Mouse (Mus musculus): ENCODE results near the gene Fam20b.

The Fam20b gene

DNA sequence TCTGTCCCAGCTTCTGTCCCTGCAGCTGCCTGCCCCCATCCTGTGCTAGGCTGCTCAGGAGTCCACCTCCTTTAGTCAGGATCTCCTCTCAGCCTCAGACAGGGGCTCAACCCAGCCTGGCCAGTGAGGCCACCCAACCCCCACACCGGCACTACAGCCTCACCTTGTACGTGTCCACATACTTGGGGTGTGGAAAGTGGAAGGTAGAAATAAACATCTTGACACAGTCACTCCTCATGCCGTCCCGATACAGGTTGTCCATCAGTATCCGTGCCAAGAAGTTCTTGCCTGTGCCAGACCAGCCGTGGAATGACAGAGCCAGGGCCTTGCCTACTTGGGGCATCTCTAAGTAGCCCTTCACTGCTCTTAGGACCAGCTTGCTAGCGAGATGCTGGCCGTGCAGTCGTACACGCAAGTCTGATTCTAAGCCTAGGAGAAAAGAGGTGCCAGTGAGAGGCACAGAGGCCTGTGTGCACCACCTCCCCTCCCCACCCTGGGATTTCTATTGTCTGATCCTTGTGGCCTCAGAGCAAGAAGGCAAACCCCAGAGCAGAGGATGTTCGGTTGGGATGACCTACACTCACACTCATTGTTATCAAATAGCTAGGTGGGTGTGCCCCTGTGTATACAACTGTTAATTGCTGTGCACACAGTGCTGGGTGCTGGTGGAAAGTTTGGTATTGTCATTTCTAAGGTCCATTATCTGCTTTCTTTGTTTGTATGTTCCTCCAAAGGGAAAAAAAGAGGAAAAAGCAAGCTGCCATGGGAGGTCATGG is 49.5 kb downstream of the Fam20b start:
- DNase-seq = peak; percentile 79

DNA sequence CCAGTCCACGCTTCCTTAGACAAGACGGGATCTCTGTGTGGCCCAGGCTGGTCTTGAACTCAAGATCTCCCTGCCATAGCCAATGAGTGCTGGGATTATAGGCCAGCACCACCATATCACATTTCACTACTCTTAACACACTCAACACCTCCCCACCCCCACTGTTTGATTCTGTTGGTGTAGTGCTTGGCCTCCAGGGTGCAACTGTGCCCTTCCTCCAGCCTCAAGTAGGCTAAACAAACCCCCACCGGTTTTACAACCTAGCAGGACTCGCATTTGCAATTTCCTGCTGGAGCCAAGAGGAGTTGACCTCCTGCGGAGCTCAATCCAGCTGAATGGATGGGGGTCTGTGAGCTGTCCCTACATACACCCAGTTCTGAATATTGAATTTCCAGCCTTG is 50.3 kb downstream of the Fam20b start:
- DNase-seq = peak; percentile 81

DNA sequence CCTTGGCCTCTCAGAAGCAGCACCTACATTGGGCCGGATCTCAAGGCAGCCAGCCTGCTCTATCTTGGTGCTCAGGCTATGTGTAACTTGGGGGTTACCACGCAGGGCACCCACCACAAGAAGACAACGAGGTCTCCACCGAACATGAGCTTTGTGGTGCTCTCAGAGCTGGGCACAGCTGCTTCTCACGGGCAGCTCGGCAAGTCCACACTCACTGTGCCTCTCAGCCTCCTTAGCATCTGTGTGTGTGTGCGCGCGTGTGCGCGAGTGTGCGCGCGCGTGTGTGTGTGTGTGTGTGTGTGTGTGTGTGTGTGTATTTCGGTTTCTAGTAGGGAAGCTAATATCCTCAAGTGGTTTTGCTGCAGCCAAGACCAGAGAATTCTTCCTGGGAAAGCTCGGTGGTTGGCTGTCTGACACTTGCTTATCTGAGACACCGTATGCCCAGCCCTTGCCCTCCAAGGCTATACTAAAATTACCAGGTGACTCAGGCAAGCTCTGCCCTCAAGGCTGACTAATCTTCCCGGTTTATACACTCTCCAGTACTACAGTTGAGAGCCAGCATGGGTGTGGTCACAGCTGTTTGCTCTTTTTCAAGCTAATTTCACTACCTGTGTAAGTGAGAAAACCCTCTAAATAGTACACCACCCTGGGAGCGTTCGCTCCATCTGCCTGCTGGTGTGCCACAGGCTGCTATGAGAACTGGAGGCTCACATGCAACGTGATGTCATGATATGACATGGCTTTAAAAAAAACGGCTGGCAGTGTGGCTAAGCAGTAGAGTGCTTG is 51.6 kb downstream of the Fam20b start:
- peak; percentile 93 for DNase-seq

DNA sequence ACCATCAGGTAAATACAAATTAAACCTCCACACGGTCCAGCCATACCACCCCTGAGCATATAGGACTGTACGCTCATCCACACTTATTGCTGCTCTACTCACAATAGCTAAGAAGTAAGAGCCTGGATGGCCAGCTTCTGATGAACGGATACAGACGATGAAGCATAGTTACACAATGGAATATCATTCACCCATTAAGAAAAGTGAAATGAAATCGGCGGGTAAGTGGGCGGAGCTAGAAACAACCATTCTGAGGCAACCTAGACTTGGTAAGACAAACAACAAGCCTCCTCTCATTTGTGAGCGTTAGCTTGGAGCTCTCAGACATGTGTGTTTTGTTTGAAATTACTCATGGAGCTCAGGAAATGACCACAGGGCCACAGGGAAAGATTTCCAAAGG is 53.1 kb downstream of the Fam20b start:
- peak; percentile 69 for DNase-seq

DNA sequence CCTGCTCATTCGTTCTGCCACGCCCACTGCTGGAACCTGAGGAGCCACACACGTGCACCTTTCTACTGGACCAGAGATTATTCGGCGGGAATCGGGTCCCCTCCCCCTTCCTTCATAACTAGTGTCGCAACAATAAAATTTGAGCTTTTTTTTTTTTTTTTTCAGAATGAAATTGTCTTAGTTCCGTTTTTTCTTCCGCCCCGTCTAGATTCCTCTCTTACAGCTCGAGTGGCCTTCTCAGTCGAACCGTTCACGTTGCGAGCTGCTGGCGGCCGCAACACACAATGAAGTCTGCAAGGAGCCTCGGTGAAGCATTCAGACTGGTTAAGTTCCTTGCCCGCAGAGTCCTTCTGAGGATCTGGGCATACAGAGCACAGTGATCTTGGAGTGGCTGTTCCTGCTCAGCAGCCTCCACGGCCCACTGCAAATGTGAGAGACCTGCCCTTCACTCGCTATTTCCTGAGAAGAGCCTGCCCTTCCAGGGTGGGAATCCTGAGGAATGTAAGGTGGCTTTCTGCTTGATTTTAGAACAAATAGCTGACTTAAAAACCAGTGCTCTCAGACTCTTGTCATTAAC is 58.1 kb downstream of the Fam20b start:
- peak; percentile 76 for DNase-seq

DNA sequence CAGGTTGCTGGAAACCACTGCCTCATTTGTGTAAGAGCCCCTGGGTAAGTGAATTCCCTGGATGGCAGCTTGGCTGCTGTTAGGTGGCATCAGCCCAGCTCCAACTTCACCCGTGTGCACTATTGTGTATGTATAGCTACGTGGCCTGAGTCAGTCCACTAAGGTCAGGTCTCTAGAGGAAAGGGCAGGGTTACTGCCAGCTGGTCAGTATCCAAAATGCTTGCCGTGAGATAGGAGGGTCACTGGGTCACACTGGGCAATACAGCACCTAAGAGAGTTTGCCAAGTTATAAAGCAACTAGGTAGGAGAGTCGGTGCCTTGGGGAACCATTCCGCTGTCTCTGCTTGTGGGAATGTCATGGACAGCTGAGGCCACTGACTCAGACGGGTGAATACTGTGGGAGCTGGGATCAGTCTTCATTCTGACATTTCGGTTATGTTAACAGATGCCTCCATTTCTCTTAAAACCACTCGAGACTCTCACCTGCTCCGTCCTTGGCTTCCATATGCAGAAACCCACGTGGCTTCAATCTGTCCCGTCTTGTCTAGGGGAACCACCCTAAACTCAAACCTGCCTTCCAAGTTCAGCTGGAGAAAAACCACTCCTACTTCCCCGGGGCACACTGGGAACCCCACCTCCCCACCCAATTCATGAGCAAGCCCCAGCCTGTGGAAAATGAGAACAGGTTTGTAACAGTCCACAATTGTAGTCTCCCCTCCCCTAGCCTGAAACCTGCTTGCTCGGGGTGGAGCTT is 58.8 kb downstream of the Fam20b start:
- DNase-seq = peak; percentile 94

DNA sequence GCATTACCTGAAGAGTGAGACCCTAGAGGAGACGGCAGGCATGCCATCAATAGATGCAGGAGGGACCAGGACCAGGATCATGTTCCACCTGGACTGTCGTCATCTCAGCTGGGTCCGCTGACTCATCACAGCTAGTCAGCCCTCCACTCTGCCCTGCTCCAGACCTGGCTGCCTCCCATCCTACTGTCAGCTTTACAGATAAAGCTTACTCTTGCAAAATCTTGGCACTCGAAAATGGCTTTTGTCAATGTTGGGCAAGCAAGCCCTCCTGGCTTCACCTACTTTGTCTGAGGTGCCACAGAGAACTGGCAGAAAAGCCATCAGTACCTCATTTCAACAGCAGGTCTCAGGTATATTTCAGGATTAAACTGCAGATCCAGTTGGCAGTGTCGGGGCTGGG is 60.2 kb downstream of the Fam20b start:
- peak; percentile 96 for DNase-seq

DNA sequence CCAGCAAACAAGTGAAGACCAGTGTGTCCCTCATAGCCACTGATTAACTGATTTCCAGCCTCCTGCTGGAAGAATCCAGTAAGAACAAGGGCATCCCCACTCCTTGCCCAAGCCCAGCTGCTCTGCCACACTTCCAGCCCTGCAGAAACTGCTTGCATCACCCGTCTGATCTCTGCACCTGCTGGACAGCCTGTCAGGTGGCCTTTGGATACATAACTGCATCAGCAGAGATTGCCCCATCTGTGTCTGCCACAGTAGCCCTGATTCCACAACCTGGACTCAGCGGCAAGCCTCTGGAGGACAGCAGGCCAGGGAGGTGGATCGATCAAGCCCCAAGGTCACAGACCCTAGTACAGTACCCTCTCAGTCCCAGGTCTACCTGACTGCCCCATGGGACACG is 61.4 kb downstream of the Fam20b start:
- no peak for DNase-seq

DNA sequence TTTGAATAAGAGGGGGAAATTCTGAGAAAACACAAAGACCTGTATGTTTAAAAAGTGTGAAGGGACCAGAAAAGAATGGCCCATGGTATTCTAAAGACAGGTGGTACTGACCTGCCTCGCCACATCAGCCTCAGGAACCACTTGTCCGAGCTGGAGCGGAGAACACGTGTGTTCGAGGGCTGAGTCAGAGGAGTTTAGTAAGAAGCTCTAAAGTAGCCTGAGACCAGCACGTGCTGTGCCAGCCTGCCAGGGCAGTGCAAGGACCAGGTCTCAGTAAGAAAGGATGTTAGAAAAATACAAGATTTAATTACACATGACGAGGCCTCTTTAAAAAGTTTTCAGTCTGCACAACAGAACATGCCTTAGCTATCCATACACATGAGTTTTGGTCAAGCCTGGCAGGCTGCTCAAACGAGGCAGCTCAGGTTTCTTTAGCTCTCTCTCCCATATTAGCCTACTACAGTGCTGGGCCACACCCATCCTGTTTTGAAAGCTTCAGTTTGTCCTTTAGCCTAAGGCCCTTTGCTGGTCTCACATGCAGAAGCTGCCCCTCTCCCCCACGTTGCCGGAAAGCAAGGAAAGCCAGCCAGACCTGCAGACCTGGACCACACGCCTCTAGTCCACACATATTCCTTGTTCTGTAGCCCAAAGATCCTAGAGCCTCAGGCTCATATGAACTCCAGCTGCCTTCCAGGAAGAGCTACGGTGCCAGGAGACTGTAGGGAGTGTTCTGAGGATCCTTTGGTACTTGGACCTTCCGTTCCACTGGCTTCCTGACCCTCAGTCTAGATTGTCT is 64.0 kb downstream of the Fam20b start:
- DNase-seq = peak; percentile 91

DNA sequence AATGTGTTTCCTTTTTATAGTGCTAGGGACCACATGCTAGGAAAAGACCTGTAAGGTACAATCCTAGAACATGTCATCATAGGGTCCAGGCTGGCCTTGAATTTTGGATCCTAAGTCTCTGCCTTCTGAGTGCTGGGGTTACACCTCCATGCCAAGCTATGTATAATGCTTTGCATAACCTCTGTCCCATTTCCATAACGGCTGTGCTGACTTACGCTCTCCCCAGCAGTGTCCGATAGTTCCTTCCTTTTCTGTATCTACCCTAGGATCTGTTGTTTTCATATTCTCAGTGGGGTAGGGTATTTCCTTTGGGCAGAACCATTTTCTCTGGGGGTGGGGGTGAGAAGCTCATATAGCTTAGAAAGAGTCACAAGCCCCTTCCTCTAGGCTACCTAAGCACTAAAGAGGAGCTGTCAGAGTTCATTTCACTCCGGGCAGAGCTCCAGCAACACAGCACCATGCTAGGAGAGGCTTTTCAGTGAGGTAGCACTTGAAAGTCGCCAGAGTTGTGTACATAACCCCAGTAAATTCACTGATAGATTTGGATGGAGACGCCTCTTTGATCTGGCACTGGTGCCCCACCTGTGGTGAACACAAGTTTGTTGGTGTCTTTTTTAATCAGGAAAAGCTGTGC is 66.6 kb downstream of the Fam20b start:
- no peak for DNase-seq

DNA sequence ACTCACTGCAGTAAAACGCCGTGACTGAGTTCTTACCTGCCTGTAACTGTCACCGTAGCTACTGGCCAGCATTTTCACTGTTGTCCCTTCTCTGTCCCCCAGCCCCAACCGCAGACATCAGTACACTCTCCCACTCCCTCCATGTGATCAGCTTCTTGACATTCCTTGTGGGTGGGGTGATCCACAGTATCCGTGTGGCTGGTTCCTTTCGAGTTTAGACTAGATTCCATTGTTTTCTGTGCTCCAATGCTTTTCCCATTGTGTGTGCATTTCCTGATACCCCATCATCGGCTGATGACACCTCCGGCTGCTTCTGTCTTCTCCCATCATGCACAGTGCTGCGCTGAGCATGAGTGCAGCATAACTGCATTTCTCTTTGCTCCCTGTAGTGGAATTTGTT is 68.3 kb downstream of the Fam20b start:
- peak; percentile 90 for DNase-seq

DNA sequence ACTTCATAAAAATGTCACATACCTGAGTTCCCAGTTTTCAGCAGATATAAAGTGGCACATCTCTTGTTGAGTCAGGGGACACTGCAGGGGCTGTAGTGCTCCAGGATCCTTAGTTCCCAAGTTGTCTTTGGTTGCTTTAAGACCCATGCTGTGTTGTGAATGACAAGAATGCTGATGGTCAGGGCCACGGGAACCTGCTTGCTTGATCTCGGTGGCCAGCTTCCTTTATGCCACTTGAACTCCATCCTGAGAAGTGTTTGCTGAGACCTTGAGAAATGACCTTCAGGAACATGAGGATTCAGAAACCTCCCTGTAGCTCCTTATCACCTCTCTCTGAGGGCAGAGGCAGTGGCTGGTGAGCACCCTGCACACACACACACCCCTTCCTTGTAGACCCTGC is 70.2 kb downstream of the Fam20b start:
- DNase-seq = peak; percentile 75

DNA sequence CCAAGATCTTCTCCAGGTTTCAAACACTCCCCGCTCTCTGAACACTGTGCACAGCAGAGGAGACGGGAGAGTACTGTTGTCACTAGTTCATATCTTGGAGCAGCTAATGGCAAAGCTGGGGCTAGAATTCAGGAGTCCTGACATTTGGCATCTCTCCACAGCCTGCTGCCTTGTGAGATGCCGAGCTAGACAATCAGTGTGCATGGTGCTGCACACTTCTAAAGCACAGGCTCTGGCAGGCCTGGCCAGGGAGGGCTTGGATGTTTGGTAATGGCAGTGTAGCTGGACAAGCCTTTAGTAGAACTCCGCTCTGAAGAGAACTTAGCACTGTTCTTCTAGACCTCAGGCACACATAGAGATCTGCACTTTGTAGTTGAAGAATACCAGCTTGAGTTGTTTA is 72.9 kb downstream of the Fam20b start:
- DNase-seq = peak; percentile 53

DNA sequence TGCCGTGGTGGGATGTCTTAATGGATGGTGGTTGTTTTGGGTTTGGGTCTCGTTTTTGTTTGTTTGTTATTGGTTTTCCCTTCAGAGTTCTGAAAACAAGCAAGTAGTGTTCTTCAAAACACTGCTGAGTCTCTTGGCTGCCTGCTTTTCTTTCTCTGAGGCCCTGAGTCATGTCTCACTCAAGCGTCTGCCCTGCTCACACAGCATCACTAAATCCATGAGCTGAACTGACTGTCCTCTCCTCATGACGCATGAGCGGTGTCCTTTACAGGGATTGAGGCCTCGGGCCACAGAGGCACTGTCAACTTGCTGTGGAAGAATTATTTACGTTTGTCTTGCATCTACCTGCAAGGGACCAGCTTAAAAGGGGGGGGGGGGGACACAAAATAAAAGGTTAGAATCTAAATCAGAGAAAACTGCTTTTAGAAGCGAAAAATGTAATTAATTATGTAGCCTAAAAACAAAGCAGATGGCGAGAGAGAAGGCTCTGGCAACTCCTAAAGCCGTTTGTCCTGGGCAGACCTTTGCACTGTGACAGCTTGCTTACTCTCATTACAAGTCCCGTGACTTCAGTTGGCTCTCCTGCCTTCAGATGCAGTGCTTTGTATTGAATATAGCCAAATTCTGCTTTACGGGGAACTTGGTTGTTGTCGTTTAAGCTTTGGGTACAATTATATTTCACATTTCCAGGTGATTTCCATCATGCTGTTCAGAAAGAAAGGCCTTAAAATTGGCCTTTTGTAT is 73.9 kb downstream of the Fam20b start:
- peak; percentile 81 for DNase-seq

DNA sequence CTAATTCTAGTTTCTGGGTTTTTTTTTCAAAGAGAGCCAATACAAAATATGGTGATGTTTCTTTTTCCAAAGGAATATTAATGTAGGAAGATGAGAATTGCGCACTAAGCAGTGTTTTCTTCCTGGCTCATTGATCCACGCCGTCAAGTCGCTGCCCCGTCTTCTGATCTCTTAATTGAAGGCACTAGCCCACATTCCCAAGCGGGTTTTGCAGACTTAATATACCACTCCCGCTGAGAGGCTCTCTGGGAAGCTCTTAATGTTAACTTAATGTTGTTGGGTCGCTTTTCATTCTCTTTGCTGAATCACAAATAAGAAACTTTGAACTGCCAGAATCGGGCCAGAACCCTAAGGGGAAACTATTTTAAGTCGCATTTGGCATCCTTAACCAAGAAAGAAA is 74.8 kb downstream of the Fam20b start:
- peak; percentile 57 for DNase-seq

DNA sequence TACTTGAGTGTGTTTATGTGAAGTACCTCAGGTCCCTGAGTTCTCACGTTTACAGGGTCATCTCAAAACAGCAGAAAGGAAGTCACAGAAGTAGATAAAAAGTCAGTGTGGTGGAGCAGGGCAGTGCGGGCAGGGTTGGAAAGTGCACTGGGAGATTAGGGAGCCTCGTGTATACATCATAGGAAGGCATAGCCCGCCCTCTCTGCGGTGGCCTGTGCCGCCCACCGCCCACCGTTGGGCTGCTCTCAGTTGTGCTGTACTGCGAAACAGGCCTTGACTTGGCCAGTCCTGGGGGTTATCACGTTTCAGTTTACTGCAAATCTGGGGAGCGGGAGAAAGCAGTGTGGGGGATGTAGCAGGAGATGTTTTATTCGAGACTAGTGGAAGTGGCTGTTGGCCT is 76.1 kb downstream of the Fam20b start:
- peak; percentile 72 for DNase-seq

DNA sequence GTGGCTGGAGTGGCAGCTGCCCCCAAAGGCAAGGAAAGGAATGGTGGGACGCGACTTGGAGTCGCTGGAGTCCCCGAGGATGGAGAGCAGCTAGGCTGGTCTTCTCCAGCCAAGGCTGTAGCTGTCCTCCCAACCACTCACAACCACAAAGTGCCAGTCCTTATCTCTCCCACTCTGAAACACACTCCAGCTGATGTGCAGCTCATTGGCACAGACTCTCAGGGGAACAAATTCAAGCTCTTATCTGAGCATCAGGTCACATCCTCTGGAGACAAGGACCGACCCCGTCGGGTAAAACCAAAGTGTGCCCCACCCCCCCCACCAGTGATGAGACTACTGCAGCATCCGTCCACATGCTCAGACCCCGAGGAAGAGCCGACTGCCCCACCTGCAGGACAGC is 77.1 kb downstream of the Fam20b start:
- peak; percentile 82 for DNase-seq

DNA sequence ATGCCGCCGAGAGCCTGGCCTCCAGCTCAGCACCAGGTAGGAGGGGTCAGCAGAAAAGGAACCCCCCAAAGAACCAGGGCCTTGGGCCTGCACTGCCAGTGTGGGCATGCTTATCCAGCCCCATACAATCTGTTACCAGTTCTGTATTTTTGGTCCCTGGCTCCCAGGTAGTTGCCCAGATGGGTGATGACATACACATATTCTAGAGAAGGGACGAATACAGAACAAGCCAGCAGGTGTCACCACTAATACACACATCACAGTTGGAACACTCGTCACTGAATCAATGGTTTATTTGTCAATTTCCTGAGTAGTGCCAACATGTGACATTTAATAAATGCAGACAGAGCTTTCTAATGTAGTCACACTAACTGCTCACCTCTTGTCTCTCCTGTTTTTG is 78.3 kb downstream of the Fam20b start:
- peak; percentile 87 for DNase-seq

DNA sequence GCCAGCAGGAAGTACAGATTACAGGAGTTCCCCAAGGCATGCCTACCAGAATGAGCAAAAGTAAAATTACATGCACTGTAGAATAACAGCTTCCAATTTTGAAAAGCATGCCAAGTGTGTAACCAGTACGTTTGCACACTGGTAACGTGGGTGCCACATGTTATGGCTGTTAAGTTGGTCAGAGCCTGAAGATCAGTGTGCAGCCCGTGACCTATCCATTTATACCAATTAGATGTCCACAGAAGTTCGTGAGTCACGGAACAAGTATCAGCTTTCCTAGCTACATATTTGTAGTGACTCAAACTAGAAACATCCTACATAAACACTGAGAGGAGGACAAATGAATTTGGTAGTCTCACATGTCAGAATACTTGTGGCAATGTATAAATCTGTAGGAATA is 79.4 kb downstream of the Fam20b start:
- peak; percentile 8 for DNase-seq

DNA sequence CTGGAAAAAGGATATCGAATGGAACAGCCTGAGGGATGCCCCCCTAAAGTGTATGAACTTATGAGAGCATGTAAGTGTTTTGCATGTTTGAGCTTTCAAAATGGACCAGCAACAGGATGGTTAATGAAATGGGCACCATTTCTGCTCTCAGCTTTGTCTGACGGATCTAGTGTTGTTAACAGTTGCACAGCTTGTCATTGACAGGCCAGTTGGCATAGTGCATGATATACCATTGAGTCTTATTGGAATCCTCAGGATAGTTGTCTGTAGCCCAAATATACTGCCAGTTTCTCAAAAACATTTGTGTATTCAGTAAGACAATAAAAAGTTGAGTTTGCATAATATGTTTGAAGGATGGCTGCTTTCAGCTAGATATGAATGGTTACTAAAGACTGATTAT is 83.7 kb downstream of the Fam20b start:
- no peak for DNase-seq

DNA sequence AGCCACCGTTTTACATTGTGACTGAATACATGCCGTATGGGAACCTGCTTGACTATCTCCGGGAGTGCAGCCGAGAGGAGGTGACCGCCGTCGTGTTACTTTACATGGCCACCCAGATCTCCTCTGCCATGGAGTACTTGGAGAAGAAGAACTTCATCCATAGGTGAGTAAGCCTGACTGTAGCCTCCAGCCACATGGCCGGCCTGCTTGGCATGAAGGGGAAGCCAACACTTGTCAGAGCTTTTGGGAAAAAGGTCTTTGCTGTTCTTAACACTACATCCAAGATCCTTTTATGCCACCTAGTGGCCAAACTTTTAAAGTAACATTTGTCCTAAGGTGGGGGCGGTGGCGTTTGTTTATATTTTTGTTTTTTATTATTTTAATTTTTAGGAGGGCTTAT is 85.8 kb downstream of the Fam20b start:
- peak; percentile 89 for DNase-seq

Measured in heart, adult 11 months (tissue).